Mouse (Mus musculus): ENCODE results near the gene Lrrc74a. TPM values are rescaled to one million over a fixed set of nuclear protein-coding genes. Genes with fewer than 3 reads are reported as not detected.

Gene Lrrc74a
- polyA plus RNA-seq, 1 experiment from 2014 or later, result not detected

DNA sequence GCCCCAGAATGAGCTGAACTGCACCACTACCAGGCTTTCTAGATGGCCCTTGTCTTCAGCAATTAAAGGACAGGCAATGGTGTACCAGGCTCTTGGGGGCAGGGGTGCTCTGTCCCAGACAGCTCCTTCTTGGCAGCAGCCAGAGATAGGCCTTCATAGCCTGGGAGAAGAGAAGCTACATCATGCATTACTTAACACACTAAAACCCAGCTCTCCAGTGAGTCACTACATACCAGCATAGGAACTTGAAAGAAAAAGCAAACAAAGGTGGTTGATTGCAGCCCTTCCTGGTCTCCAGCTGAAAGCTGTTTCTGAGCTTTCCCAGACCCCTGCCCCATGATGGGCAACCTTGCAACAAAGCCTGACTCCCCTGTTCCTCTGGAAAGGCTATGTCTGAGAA, 35.6 kb upstream of the Lrrc74a start:
- H3K27me3 ChIP-seq (ENCODE audit: control insufficient read depth, insufficient read depth, low read length), result no peaks in the 10 kb centered on the region
- no peaks in the 10 kb centered on the region for H3K36me3 ChIP-seq (ENCODE audit: control insufficient read depth, insufficient read depth, low read length)
- H3K9ac ChIP-seq (ENCODE audit: low read length), result no peak overlapping the region
- H3K9me3 ChIP-seq (ENCODE audit: control insufficient read depth, low read length), result no peaks in the 10 kb centered on the region
- no peak overlapping the region for H3K4me3 ChIP-seq (ENCODE audit: low read depth, low read length)
- H3K27ac ChIP-seq (replicated peaks), result no peak overlapping the region
- TF ChIP-seq CTCF (IDR thresholded peaks at IDR 0.05; ENCODE audit: low read depth) (no peak), EP300 (optimal IDR thresholded peaks at IDR 0.05) (no peak)
- DNase-seq (ENCODE audit: low spot score) (no peak), ATAC-seq (ENCODE audit: low FRiP score, low TSS enrichment) (no peak)
- H3K4me2 ChIP-seq (replicated peaks; ENCODE audit: low read depth), result no peak overlapping the region
- H3K4me1 ChIP-seq (replicated peaks; ENCODE audit: control insufficient read depth, insufficient read depth), result no peaks in the 10 kb centered on the region

- H3K36me3 ChIP-seq (ENCODE audit: control insufficient read depth, insufficient read depth, low read length), result no peaks in the 10 kb centered on the region
- DNase-seq (ENCODE audit: low spot score), result no peak
- H3K4me3 ChIP-seq (ENCODE audit: low read depth, low read length), result no peak overlapping the region
- H3K27me3 ChIP-seq (ENCODE audit: control insufficient read depth, insufficient read depth, low read length), result no peaks in the 10 kb centered on the region
- H3K9ac ChIP-seq (ENCODE audit: low read length), result no peak overlapping the region
- no peaks in the 10 kb centered on the region for H3K9me3 ChIP-seq (ENCODE audit: control insufficient read depth, low read length)
- H3K27ac ChIP-seq (replicated peaks), result no peak overlapping the region
- no peak for ATAC-seq (ENCODE audit: low FRiP score, low TSS enrichment)
- WGBS, result 40% methylated on average over 19 of the region's 19 CpGs
- H3K4me1 ChIP-seq (replicated peaks; ENCODE audit: control insufficient read depth, insufficient read depth), result no peaks in the 10 kb centered on the region
- TF ChIP-seq CTCF (IDR thresholded peaks at IDR 0.05; ENCODE audit: low read depth) (no peak), EP300 (optimal IDR thresholded peaks at IDR 0.05) (no peak)
- no peak overlapping the region for H3K4me2 ChIP-seq (replicated peaks; ENCODE audit: low read depth)
Observed at GRCm38 (mm10) chr12:86699965-86700926, 33.9 kb upstream of the Lrrc74a start.

DNA sequence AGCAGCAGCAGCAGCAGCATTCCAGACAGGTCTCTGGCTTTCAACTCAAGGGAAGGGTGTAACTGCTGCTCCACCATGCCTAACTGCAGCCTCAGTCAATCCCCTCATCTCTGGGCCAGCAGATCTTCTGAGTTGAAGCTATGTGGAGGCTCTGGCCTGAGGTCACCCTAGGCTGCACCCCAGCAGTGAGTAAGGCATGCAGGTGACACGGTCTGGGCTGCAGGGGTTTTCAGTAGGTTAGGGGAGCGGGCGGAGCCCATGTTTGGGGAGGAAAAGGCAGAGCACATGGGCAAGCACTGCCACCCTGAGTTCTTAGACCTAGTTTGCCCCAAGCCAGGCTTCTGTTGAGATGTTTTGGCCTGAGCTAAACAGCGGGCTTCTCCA, 33.2 kb upstream of the Lrrc74a start:
- H3K27ac ChIP-seq (replicated peaks), result no peak overlapping the region
- no peaks in the 10 kb centered on the region for H3K4me1 ChIP-seq (replicated peaks; ENCODE audit: control insufficient read depth, insufficient read depth)
- no peak for DNase-seq (ENCODE audit: low spot score)
- H3K4me3 ChIP-seq (ENCODE audit: low read depth, low read length), result no peak overlapping the region
- no peaks in the 10 kb centered on the region for H3K36me3 ChIP-seq (ENCODE audit: control insufficient read depth, insufficient read depth, low read length)
- ATAC-seq (ENCODE audit: low FRiP score, low TSS enrichment), result no peak
- 68% methylated on average over 4 of the region's 4 CpGs for WGBS
- no peak overlapping the region for H3K4me2 ChIP-seq (replicated peaks; ENCODE audit: low read depth)
- no peak for TF ChIP-seq EP300 (optimal IDR thresholded peaks at IDR 0.05)
- no peak for TF ChIP-seq CTCF (IDR thresholded peaks at IDR 0.05; ENCODE audit: low read depth)
- no peak overlapping the region for H3K9ac ChIP-seq (ENCODE audit: low read length)
- no peaks in the 10 kb centered on the region for H3K9me3 ChIP-seq (ENCODE audit: control insufficient read depth, low read length)
- H3K27me3 ChIP-seq (ENCODE audit: control insufficient read depth, insufficient read depth, low read length), result no peaks in the 10 kb centered on the region

DNA sequence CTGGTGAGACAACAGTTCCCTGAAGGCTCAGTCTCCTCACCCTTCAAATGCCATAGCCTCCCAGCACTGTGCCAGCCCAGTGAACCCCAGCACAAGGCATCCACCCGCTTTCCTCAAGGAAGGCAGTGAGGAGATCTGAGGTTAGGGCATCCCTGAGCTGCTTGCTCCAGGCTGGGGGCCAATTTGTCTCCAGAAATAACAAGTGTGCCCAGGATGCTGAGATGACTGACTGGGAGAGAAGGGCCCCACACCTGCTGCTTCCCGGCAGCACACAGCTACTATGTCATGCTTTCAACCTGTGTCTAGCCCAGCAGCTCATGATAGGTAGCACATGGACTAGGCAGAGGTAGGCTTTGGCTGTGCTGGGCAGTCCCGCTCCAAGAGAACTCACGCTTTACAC, 32.7 kb upstream of the Lrrc74a start:
- no peak for ATAC-seq (ENCODE audit: low FRiP score, low TSS enrichment)
- Histone ChIP-seq H3K4me3 (ENCODE audit: low read depth, low read length) (no peak overlapping the region), H3K4me2 (replicated peaks; ENCODE audit: low read depth) (no peak overlapping the region), H3K36me3 (ENCODE audit: control insufficient read depth, insufficient read depth, low read length) (no peaks in the 10 kb centered on the region), H3K27me3 (ENCODE audit: control insufficient read depth, insufficient read depth, low read length) (no peaks in the 10 kb centered on the region), H3K9ac (ENCODE audit: low read length) (no peak overlapping the region), H3K4me1 (replicated peaks; ENCODE audit: control insufficient read depth, insufficient read depth) (no peaks in the 10 kb centered on the region), H3K27ac (replicated peaks) (no peak overlapping the region), H3K9me3 (ENCODE audit: control insufficient read depth, low read length) (no peaks in the 10 kb centered on the region)
- WGBS, result 89% methylated on average over 4 of the region's 4 CpGs
- no peak for DNase-seq (ENCODE audit: low spot score)
- no peak for TF ChIP-seq EP300 (optimal IDR thresholded peaks at IDR 0.05)
- TF ChIP-seq CTCF (IDR thresholded peaks at IDR 0.05; ENCODE audit: low read depth), result no peak

DNA sequence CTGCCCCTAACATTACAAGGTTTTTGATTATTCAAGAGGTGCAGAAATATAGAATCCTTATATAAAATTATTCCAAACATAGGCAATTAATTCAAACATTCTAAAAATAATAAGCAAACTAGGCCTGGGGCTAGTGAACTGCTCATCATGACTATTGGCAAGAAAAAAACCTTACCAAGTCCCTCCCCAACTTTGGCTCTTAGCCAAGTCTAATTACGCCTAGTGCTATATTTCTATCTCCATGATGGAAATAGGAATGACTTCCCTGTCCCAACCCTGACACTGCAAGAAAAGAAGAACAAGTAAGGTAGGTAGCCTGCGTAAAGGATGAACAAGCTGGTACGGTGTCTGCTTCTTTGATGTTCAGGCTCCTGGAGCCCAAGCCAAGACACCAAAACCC, 31.5 kb upstream of the Lrrc74a start:
- ATAC-seq (ENCODE audit: low FRiP score, low TSS enrichment) (no peak), DNase-seq (ENCODE audit: low spot score) (no peak)
- H3K36me3 ChIP-seq (ENCODE audit: control insufficient read depth, insufficient read depth, low read length), result no peaks in the 10 kb centered on the region
- no peaks in the 10 kb centered on the region for H3K4me1 ChIP-seq (replicated peaks; ENCODE audit: control insufficient read depth, insufficient read depth)
- 86% methylated on average over 3 of the region's 3 CpGs for WGBS
- H3K9ac ChIP-seq (ENCODE audit: low read length), result no peak overlapping the region
- no peak overlapping the region for H3K4me2 ChIP-seq (replicated peaks; ENCODE audit: low read depth)
- TF ChIP-seq EP300 (optimal IDR thresholded peaks at IDR 0.05), result no peak
- TF ChIP-seq CTCF (IDR thresholded peaks at IDR 0.05; ENCODE audit: low read depth), result no peak
- no peaks in the 10 kb centered on the region for H3K9me3 ChIP-seq (ENCODE audit: control insufficient read depth, low read length)
- H3K27ac ChIP-seq (replicated peaks), result no peak overlapping the region
- no peak overlapping the region for H3K4me3 ChIP-seq (ENCODE audit: low read depth, low read length)
- no peaks in the 10 kb centered on the region for H3K27me3 ChIP-seq (ENCODE audit: control insufficient read depth, insufficient read depth, low read length)

- 79% methylated on average over 5 of the region's 5 CpGs for WGBS
- ATAC-seq (ENCODE audit: low FRiP score, low TSS enrichment) (no peak), DNase-seq (ENCODE audit: low spot score) (no peak)
- no peaks in the 10 kb centered on the region for H3K36me3 ChIP-seq (ENCODE audit: control insufficient read depth, insufficient read depth, low read length)
- no peaks in the 10 kb centered on the region for H3K4me1 ChIP-seq (replicated peaks; ENCODE audit: control insufficient read depth, insufficient read depth)
- H3K4me2 ChIP-seq (replicated peaks; ENCODE audit: low read depth), result no peak overlapping the region
- H3K4me3 ChIP-seq (ENCODE audit: low read depth, low read length), result no peak overlapping the region
- no peaks in the 10 kb centered on the region for H3K9me3 ChIP-seq (ENCODE audit: control insufficient read depth, low read length)
- H3K27ac ChIP-seq (replicated peaks), result no peak overlapping the region
- TF ChIP-seq CTCF (IDR thresholded peaks at IDR 0.05; ENCODE audit: low read depth) (no peak), EP300 (optimal IDR thresholded peaks at IDR 0.05) (no peak)
- H3K9ac ChIP-seq (ENCODE audit: low read length), result no peak overlapping the region
- H3K27me3 ChIP-seq (ENCODE audit: control insufficient read depth, insufficient read depth, low read length), result no peaks in the 10 kb centered on the region
Observed at GRCm38 (mm10) chr12:86705843-86706242, 28.3 kb upstream of the Lrrc74a start.

All from stomach, postnatal 0 days (tissue).